Mouse (Mus musculus): ENCODE measurements around the gene Fam227a.

Fam227a gene

DNA sequence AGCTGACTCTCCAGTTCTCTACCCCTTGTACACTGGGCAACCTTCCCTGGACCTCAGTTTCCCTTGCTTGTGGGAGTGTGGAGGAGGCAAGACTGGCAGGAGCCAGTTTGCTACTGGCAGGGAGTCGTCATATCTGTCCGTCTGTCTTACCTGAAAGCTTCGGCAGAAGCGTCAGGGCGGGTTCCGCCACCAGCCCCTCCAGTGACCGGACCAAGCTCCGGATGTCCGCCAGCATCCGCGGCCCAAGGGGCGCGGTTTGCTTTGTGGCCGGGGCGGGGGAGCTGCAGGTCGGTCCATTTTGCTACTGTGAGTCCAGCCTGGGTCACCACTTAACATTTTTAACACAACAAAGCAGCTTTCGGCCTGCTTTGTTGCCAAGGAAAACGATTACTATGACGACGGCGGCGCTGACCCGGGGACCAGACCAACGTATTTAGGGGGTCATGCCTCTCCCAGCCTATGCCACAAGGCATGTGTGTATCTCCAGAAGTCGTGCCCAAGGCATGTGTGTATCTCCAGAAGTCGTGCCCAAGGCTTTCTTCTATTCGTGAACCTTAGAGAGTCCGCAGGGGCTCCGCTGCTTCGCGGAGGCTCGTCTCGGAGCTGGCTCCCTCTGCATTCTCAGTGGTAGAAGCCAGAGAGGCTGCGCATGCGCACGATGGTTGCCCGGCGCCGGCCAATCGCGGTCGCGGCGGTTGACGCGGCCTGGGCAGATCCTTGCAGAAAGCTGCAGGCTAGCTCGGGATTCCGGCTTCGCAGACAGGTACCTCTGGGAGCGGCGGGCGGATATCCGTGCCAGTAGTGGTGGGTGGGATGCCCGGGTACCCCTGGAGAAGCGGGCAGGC lies at the start of gene Fam227a, which contains the start of gene Cby1:
Gene Fam227a, minus strand, starts transcription at position 426 of the 845 bp plus-strand sequence.
Gene Cby1, plus strand, starts transcription at position 669 of the 845 bp plus-strand sequence.
- DNase-seq (ENCODE audit: extremely low spot score, low read depth, low spot score), result peak; percentile 87

DNA sequence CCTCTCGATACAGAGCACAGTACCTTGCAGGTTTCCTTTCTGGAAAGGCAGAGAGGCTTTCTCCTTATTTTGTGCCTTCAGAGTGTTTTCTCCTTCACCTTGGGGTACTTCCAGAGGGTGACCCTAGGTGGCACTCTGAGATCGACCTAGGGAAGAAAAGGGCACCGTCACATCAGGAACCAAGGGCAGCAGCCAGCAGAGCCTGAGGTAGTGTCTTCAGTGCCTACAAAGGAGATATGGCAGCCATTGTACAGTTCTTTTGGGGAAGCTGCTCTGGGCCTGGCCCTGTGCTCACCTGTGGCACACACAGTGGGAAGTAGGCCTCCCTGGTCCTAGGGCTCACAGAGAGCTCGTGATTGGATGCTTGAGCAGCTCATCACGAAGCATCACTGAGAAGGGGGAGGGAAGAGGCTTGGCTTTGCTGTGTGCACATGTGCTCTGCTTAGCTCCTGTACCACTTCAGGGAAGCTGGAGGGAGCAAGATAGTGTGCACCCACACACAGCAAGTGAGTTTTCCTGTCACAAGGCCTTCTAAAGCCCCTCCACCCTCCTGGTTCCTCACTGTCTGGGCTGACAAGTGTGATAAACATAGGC lies 49.6 kb upstream of the Fam227a start:
- no peak for DNase-seq (ENCODE audit: extremely low spot score, low read depth, low spot score)

- DNase-seq (ENCODE audit: extremely low spot score, low read depth, low spot score), result no peak
Measured at GRCm38 (mm10) chr15:79706603-79707214, 48.0 kb upstream of the Fam227a start.

GRCm38 (mm10) chr15:79697558-79698187 lies 38.9 kb upstream of the Fam227a start:
- no peak for DNase-seq (ENCODE audit: extremely low spot score, low read depth, low spot score)

DNA sequence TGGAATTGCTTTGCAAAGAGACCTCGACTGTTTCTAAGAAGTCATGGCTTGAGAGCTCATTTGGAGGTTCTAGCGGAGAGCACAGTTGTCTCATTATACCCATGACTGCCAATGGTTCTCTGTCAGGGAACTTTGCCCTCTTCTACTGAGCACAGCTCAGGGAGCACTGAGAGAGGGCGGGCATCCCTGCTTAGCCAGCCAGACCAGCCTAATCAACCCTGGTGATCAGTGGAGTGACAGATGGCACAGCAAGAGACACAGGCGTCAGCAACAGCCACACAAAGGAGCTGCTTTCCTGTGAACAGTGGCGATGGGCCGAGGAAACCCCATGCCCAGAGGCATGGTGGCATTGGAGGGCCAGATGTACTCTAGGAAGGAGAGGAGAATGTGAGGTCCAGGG lies 38.3 kb upstream of the Fam227a start:
- DNase-seq (ENCODE audit: extremely low spot score, low read depth, low spot score), result no peak

- DNase-seq (ENCODE audit: extremely low spot score, low read depth, low spot score), result no peak
Measured at GRCm38 (mm10) chr15:79696508-79696907, 37.8 kb upstream of the Fam227a start.

DNA sequence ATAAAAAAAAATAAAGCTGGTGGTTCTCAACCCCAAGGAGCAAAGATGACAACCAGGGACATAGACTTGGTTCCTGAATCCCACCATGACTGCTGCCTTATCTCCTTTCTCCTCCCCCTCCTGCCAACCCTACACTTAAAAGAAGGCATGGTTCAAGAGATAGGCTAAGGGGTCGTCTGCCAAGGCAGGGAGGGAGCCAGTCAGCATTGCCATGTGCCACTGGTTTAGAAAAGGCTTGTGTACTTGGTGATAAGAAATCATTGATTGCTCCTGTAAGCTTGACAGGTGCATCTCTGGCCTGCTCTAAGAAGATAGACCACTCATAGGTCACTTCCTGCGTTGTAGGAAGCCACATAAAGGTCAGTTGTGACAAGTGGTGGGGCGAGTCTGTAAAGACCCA lies 36.8 kb upstream of the Fam227a start:
- no peak for DNase-seq (ENCODE audit: extremely low spot score, low read depth, low spot score)

DNA sequence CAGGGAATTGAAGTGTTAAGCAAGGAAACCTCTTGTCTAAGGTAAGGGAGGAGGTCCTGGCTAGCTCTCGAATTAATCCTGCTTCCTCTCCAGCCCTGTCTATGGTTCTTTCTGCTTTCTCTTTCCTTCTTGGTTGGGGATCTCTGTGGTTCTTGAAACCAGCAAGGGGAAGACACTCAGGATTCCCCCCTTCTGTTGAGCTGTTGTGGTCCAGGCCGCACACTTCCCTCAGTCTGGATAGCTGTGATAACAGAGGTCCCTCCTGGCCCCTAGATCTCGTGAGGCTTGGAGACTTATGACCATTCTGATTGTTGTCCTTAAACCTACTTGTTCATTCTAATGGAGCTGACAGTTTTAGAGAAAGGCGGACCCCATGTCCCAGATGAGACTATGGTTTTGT lies 35.8 kb upstream of the Fam227a start:
- DNase-seq (ENCODE audit: extremely low spot score, low read depth, low spot score), result no peak

DNA sequence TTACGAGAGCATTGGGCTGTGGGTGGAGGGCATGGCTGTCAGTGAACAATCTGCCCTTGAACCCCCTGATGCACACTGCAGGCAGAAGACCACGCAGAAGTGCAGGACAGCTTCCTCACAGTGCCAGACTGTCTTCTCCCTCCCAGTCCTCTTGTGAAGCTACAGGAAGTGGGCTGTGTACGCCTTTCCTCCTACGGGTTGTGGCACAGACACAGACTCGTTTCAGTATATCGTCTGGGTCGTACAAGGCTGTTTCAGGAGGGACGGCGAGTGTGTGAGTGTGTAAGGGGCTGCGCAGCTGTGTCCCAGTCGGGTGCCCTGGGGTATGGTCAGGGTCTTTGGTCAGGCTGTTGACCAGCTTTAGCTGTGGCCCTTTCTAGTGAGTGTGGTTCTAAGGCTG lies 35.0 kb upstream of the Fam227a start:
- DNase-seq (ENCODE audit: extremely low spot score, low read depth, low spot score), result no peak

- no peak for DNase-seq (ENCODE audit: extremely low spot score, low read depth, low spot score)
Measured at GRCm38 (mm10) chr15:79692334-79692733, 33.6 kb upstream of the Fam227a start.

- no peak for DNase-seq (ENCODE audit: extremely low spot score, low read depth, low spot score)
Measured at GRCm38 (mm10) chr15:79691023-79691508, 32.3 kb upstream of the Fam227a start.

GRCm38 (mm10) chr15:79690426-79691022 lies 31.8 kb upstream of the Fam227a start, which contains the start of gene Gtpbp1:
Gene Gtpbp1 (plus strand): TSS chr15:79690845.
- DNase-seq (ENCODE audit: extremely low spot score, low read depth, low spot score), result peak; percentile 99

DNA sequence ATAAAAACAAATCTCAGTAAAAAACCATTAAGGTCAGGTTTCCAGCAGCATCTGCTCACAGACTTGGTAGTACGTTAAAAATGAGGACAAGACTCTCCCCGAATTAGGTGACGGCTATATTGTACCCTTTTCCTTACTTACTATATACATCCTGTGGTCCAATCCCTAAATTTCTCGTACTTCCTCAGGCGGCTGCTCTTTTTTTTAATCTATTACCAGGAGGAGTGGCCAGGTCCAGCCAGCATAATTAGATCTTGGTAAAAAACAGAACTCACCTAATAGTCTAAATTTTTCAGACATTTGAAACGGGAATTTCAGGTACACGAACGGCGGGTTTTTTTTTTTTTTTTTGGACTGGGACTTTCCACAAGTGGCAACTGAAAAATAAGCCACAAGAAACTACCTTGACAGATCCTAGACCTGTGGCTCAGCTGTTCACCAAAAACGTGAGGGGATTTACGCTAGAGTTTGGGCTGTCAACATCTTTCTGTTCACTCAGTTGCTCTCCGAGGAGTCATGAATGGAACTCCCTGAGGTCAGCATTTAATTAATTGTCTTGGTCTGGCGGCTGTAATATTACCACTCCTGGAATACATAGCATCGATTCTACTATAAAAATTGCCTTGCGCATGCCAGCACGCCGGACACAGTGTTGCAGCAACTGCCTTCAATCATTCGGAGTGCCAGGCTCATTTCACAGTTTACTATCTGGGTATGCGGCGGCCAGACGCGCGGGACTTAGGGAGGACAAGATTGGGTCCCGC lies 31.1 kb upstream of the Fam227a start:
- no peak for DNase-seq (ENCODE audit: extremely low spot score, low read depth, low spot score)

DNA sequence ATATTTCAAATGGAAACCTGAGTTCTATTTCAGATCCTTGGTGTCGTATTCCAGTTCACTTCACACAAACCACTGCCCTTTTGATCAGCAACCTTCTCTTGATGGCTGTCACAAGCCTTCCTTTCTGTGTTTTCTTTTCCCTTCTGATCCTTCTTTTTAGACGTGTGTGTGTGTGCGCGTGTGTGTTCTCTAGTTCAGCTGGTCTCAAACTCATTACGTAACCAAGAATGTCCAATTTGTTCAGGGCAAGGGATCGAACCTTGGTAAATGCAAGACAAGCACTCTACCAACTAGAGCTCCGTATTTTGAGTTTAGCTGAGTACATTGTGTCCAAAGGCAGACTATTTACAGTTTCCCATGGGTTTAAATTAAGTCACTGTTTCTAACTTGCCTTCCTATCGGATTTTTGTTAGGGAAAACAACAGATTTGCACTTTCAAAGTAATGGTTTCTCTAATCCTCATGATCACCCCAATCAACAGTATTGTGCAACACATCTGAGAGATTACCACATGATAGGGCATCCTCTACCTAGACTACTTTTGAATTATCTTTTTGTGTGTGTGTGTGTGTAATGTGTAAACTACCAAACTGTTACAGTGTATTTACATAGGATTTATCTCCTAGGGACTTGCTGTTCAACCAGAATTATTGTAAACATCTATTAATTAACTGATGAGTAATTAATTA lies 29.7 kb upstream of the Fam227a start:
- DNase-seq (ENCODE audit: extremely low spot score, low read depth, low spot score), result no peak

- DNase-seq (ENCODE audit: extremely low spot score, low read depth, low spot score), result peak; percentile 79
Measured at GRCm38 (mm10) chr15:79687646-79688267, 29.0 kb upstream of the Fam227a start, which contains the start of gene Josd1. Gene Josd1 (minus strand): TSS chr15:79687919.

GRCm38 (mm10) chr15:79687175-79687574 lies 28.4 kb upstream of the Fam227a start:
- DNase-seq (ENCODE audit: extremely low spot score, low read depth, low spot score), result no peak

- DNase-seq (ENCODE audit: extremely low spot score, low read depth, low spot score), result no peak
Measured at GRCm38 (mm10) chr15:79686046-79686869, 27.5 kb upstream of the Fam227a start.

DNA sequence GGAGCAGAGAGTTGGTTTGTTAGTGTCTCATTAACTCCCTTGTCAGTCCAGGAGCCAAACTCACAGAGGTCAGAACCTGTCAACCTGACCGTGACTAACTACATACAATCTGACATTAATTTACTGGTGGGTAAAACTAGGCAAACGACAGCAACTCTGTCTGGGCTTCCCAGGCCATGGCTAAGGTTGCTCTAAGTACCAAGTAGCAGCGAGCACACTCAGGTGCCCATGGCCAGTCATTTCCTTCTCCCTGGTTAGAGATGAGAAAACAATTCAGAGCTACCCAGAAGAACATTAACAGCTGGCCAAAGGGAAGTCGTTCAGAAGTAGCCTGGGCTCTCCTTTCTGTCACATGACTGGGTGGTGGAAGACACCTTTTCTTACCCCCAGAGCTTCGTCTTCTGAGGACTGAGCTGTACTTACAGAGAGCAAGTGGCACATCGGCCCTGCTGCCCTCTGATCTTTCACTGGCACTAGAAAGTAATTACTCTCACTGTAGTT lies 26.4 kb upstream of the Fam227a start:
- no peak for DNase-seq (ENCODE audit: extremely low spot score, low read depth, low spot score)
